Mouse (Mus musculus) spleen, adult 2 months (tissue): ENCODE measurements at regions not wholly inside any gene's neighbourhood (a gene's known extent, or its start where the extent isn't known, plus 50 kb on each side); places are given as distances from the start of the nearest gene placed in this dataset.

Experiments used
- CTCF ChIP-seq: fragments of 200-500 bp; IDR thresholded peaks from 2 replicates; pipeline ENCODE4 v1.5.1; 2011; ENCODE audit warnings: mild to moderate bottlenecking, inconsistent platforms; ENCODE audit not compliant: insufficient read depth, insufficient read length, insufficient replicate concordance; ENCODE audit errors: extremely low read depth
- POLR2A ChIP-seq: fragments of 200-500 bp; IDR thresholded peaks from 2 replicates; pipeline ENCODE4 v1.6.1; 2011; ENCODE audit warnings: low read depth, low read length, inconsistent platforms

DNA sequence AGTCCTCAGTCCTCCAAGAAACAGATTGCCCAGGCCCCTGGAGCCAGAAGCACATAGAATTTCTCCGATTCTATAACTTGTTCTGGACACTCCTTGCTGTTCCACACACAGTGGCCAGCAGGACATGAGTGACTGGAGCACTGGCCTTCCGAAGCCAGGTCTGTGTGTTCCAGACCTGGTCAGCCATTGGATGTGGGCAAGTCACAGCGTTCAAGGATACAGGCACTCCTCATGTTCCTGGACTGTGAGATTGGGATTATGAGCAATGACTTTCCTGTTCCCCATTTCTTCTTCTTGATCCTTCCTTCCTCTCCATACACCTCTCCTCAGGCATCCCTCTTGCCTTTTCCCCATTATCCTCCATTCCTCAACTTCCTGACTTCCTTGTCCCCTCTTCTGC, 281.8 kb upstream of the Gjb5 start:
- TF ChIP-seq POLR2A (no peak), CTCF (no peak)
